Mouse (Mus musculus): ENCODE results near the gene Cnot10.
A peak's percentile ranks its signal among the peaks of the same experiment; 100 is the strongest.

Cnot10 gene

GRCm38 (mm10) chr9:114639839-114640646 is at the start of gene Cnot10:
Gene Cnot10, minus strand, starts transcription at chr9:114640184.
- DNase-seq (ENCODE audit: low spot score), result peak; percentile 98

DNA sequence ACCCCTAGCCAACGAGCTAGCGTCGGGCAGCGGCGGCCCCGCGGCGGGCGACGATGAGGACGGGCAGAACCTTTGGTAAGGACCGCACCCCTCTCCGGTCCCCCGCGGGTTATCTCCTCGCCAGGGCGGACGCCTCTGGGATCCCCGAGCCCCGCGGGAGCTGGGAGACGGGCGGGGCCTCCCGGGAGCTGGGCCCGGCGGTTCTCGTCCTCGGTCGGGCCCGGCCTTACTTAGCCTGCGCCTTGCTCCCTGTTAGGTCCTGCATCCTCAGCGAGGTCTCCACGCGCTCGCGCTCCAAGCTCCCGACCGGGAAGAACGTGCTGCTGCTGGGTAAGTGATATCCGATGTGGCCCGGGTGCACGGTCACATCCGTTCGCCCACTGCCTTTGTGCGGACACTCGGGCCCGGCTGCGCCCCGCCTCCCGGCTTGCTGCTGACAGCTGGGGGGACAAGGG is 49.0 kb upstream of the Cnot10 start:
- DNase-seq (ENCODE audit: low spot score), result no peak

DNA sequence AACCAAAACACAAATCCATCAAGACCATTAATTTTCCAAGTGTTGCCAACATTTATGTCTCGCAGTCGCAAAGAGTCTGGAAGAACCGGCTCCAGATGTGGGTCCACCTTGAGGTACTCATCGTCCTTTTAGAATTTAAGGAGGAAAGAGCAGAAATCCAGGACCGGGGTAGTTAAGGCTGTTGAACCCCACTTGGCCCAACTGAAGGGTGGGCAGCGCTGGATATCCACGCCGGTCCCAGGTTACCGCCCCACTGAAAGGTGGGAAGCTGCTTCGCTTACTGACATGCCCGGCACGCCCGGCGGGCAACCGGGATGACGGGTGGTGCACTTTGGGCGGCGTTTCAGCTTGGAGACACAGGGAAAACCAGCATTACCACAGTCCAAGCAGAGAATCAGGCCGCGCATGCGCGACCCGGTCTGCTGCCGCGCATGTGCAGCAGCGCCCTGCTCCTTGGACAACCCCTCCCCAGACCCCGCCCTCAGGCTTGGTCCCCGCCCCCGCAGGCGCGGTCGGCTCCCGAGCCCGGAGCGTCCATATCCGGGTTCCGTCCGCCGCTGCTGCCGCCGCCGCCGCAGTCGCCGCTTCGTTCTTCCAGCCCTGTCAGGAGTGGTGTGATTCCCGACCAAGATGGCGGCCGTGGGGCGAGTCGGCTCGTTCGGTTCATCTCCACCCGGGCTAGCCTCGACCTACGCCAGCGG is 48.4 kb upstream of the Cnot10 start, which contains the start of gene Dync1li1:
TSS of gene Dync1li1 (plus strand) at position 539 of the 701 bp plus-strand sequence.
- peak; percentile 98 for DNase-seq (ENCODE audit: low spot score)

- DNase-seq (ENCODE audit: low spot score), result no peak
These were observed 47.7 kb upstream of the Cnot10 start for GRCm38 (mm10) chr9:114687639-114688038.

GRCm38 (mm10) chr9:114686245-114686644 is 46.3 kb upstream of the Cnot10 start:
- DNase-seq (ENCODE audit: low spot score), result no peak

DNA sequence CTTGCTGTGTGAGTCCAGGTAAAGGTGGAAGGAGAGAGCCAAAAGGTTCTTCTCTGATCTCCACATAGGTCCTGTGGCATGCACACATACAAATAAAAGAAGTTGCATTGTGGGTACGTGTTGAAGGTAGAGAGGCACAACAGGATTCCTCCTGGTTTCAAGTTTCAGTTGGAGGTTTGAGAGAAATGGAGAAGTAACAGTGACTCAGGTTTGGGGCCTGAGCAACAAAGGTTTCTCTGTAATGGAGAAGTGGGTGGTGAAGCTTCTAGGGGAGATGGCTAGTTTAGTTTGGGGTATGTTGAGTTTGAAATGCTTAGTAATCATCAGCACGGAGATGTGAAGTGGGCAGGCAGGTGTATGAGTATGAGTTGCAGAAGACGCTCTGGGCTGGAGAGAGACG is 42.2 kb upstream of the Cnot10 start:
- DNase-seq (ENCODE audit: low spot score), result no peak

GRCm38 (mm10) chr9:114680531-114680930 is 40.5 kb upstream of the Cnot10 start:
- DNase-seq (ENCODE audit: low spot score), result no peak

DNA sequence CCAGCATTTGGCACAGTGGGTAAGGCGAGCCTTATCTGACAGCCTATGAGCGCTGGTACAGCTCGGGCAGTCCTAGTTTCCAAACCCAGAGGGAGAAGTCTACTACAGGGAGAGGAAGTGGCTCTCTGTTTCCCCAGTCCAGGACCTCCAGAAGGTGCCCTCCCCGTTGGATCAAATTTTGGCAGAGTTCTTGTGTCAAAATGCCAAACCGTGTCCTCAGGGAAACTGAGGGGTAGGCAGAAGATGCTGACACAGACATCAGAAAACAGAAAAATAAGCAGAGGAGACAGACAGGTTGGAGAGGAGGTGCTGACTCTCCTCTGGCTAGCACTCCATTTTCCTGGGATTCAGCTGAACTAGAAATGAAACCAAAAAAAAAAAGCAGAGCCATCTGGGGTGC is 40.0 kb upstream of the Cnot10 start:
- DNase-seq (ENCODE audit: low spot score), result no peak

- DNase-seq (ENCODE audit: low spot score), result no peak
These were observed 38.6 kb upstream of the Cnot10 start for GRCm38 (mm10) chr9:114678576-114678975.

- no peak for DNase-seq (ENCODE audit: low spot score)
These were observed 33.6 kb upstream of the Cnot10 start for GRCm38 (mm10) chr9:114673626-114674025.

GRCm38 (mm10) chr9:114672703-114673561 is 32.9 kb upstream of the Cnot10 start:
- no peak for DNase-seq (ENCODE audit: low spot score)

DNA sequence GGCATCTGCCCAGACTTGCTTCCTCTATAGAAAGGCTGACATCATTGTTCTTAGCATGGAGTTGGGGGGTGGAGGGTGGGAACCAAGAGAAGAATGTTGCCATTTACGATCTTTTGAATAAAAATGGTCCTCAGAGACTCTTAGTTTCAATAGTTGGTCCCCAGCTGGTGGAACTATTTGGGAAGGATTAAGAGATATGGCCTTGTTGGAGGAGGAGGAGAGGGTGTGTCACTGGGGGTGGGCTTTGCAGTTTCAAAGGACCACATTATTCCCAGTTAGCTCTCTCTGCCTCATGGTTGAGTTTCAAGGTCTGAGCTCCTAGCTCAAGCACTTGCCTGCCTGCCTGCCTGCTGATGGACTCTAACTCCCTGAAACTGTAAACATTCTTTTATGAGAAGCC is 32.0 kb upstream of the Cnot10 start:
- DNase-seq (ENCODE audit: low spot score), result no peak

DNA sequence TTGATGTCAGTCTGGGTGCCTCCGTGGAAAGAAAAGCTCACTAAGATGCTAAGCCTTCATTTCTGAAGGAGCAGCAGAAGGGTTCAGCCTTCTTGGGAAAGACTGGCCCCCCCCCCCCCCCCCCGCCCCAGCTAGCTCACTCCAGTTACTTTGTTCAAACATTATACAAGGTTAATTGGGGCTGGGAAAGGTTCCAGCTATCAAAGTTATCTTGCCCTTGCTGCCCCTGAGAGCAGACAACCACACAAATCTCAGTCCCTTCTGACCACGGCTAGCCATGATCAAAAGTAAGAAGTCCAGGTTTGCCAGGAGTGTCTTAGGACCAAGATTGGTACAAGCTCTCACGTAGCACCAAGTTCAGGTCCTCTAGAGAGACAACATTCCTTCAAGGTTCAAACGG is 29.0 kb upstream of the Cnot10 start:
- no peak for DNase-seq (ENCODE audit: low spot score)

DNA sequence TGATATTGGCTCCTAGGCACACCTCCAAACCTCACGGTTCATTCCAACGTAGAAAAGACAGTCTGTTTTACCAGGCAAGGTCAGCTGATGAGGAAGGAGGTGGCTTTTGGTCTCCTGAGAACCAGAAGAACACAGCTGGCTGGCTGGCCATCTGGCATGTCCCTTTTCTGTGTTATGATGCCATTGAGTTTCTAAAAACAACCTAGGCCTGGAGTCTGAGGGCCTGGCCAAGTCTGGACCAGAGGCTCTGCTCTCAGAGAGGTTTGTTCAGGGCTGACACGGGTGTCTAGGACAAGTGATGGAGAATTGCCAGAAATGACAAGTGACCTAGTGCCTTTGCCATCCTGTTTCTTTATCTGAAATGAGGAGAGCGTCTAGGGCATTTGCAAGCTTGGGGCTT is 28.1 kb upstream of the Cnot10 start:
- no peak for DNase-seq (ENCODE audit: low spot score)

GRCm38 (mm10) chr9:114666858-114667257 is 26.9 kb upstream of the Cnot10 start:
- no peak for DNase-seq (ENCODE audit: low spot score)

DNA sequence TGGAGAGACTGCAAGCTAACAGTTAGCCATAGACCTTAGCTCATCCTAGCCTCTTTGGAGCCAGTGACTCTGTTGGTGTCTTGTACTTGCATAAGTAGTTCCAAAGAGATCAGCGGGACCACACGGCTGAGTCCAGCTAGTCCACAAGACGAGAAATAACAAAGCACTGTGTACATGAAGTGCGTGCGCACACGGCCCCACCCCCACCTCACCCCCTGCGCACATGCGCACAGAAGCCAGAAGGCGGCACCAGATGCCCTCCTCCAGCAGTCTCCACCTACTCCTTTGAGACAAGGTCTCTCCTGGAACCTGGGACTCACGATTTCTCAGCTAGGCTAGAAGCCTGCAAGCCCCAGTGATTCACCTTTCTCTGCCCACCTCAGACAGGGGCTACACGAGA is 23.8 kb upstream of the Cnot10 start:
- DNase-seq (ENCODE audit: low spot score), result no peak

DNA sequence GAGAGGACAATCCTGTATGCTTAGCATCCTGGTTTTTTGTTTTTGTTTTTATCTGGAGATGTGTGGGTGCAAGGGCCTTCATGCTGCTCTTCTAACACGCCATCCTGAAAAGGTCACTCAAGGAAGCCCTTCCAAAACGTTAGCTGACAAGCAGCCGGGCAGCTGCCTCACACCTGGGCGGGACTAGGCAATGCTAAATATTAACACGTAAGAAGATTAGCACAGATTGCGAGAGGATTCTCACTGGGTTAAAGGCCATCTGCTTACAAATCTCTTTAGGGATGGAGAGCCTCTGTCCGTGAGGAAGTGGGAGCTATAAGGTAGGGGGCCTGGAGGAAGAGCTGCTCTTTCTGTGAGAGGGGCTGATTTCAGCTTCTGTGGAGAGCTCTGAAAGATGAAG is 22.0 kb upstream of the Cnot10 start:
- DNase-seq (ENCODE audit: low spot score), result no peak

- no peak for DNase-seq (ENCODE audit: low spot score)
These were observed 21.0 kb upstream of the Cnot10 start for GRCm38 (mm10) chr9:114660983-114661382.

GRCm38 (mm10) chr9:114660506-114660905 is 20.5 kb upstream of the Cnot10 start:
- DNase-seq (ENCODE audit: low spot score), result no peak

GRCm38 (mm10) chr9:114656701-114657100 is 16.7 kb upstream of the Cnot10 start:
- DNase-seq (ENCODE audit: low spot score), result no peak

GRCm38 (mm10) chr9:114655356-114655755 is 15.4 kb upstream of the Cnot10 start:
- DNase-seq (ENCODE audit: low spot score), result no peak

DNA sequence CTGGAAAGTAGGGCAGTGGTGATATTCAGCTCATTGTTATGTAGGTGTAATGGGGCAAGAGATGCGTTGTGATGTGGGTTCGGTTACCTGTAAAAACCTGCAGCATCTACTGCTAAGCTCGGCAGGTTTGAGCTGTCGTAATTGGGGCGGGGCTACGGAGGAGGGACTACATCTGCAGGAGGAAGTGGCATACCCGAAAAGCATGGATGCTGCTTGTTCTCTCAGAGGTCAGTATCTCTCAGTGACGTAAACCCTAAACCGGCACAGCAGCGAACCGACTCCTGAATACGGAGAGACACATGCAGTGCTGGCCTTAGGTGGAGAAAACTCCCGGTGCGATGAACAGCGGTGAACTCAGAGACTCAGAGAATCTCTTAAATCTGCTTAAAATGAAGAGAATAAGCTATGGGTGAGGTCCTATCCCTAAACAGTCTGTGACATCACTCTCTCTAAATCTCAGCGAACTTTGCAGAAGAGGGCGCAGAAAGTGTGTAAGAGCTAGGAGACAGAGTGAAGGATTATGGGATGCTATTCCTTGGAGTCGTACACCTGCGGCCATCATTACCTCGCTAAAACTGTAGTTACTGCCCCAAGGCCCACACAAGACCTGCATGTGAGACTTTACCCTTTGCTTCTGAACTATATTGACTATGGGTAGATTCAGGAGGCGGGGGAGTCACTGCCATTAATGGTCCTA is 11.1 kb upstream of the Cnot10 start:
- DNase-seq (ENCODE audit: low spot score), result no peak

Data from layer of hippocampus, adult 11-12 months (tissue).